Mouse (Mus musculus) T-helper 1 cell (primary cell): ENCODE results near the gene Lrrc29.

ENCODE experiments used
- in situ Hi-C: fragments of 300-600 bp; cut with MboI, MseI; formaldehyde crosslinking; loops from one replicate; pipeline ENCODE4 v1.15.1; 2025; ENCODE audit warnings: high pct_unique_total_duplicates

Gene Lrrc29

DNA sequence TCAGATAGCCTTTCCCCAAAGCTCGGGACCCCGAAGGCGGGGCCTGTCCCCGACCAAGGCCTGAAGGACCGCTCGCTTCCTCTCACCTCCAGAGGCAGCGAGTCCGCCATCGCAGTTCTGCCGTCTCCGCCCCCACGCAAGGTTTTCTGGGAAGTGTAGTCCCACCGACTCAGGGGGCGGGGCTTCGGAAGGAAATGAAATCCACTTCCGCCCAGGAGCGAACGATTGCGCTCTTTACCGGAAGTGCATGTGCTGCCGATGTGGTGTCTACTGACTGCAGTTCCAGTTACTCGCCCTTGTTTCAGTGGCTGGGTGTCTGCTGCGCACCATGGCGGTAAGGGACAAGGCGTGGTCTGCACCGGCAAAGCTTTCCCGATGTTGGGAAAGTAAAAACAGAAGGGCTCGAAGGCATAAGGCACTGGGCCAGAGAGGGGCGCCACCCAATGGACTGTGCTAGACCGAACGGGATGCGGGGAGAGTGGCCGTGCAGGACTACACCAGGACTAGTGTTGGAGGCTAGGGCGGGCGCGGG, at the start of gene Lrrc29, which contains the start of gene Tmem208:
Gene Lrrc29, minus strand, starts transcription at position 138 of the 532 bp plus-strand sequence.
Gene Tmem208, plus strand, starts transcription at position 214 of the 532 bp plus-strand sequence.
- in situ Hi-C loops = no loop called here

DNA sequence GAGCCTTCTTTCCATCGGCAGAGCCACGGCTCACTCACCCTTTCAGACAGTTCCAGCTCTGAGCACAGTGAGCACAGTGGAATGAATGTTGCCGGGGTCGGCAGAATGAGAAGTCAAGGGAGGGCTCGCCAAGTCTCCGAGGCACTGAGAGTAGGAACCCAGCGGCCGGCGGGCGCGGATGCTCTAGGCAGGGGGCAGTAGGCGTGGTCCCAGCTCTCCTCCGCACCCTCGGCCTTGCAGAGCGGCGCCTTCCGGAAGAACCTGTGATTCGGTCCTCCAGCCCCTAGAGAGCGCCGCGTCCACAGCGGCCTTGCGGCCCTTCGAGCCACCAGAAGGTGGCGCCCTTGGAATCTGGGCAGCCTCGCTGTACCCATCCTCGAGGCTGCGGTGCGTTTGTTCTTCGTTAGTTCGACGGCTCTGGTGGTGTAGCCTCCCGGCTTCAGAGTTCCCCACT, 48.5 kb upstream of the Lrrc29 start:
- in situ Hi-C loops = no loop called here

DNA sequence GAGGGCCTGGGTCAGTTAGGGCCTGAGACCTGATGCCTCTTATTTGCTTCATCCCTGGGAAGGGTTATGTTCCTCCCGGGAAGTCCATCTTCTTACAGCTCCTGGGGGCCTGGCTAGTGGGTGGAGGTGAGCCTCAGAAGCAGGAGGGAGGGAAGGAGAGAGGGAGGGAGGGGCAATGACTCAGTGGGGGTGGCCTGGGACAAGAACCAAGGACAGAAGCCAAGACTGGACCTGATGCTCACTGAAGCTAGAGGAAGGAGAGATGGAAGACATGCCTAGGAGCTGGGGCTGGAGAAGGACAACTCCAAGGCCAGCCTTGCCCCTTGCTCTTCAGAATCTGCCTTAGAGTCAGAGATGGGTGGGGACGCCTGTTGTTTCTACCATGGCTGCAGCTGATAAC, 47.0 kb upstream of the Lrrc29 start, which contains the start of gene Plekhg4:
Gene Plekhg4, plus strand, starts transcription at position 243 of the 400 bp plus-strand sequence.
- in situ Hi-C loops = no loop called here

DNA sequence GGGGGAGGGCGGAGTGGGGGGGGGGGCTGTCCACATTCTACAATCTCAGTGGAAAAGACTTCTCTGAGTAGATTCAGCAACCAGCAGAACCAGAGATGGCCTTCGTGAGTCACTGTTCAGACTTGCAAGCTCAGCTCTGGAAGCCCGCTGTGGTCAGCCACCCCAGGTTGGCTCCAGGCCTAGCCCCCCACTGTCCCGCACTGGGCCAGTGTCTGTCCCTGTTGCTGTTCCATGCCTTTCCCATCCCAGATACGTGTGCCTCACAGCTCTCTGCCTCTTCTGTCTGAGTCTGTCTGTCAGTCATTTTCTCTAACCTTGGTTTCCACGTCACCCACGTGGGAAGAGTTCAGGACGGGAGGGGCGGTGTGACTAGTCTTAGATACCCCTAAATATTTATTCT, 46.4 kb upstream of the Lrrc29 start:
- in situ Hi-C loops = no loop called here

DNA sequence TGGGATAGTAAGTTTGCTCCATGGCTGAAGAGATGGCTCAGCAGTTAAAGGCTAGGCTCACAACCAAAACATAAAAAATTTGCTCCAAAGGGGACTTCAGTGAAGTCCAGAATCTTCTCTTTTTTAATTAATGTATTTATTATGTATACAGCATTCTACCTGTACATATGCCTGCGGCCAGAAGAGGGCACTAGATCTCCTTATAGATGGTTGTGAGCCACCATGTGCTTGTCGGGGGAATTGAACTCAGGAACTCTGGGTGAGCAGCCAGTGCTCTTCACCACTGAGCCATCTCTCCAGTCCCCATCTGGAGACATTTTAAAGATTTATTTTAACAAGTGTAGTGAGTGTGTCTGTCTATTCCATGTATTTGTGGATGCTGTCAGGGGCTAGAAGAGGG, 41.0 kb upstream of the Lrrc29 start:
- in situ Hi-C loops = no loop called here

DNA sequence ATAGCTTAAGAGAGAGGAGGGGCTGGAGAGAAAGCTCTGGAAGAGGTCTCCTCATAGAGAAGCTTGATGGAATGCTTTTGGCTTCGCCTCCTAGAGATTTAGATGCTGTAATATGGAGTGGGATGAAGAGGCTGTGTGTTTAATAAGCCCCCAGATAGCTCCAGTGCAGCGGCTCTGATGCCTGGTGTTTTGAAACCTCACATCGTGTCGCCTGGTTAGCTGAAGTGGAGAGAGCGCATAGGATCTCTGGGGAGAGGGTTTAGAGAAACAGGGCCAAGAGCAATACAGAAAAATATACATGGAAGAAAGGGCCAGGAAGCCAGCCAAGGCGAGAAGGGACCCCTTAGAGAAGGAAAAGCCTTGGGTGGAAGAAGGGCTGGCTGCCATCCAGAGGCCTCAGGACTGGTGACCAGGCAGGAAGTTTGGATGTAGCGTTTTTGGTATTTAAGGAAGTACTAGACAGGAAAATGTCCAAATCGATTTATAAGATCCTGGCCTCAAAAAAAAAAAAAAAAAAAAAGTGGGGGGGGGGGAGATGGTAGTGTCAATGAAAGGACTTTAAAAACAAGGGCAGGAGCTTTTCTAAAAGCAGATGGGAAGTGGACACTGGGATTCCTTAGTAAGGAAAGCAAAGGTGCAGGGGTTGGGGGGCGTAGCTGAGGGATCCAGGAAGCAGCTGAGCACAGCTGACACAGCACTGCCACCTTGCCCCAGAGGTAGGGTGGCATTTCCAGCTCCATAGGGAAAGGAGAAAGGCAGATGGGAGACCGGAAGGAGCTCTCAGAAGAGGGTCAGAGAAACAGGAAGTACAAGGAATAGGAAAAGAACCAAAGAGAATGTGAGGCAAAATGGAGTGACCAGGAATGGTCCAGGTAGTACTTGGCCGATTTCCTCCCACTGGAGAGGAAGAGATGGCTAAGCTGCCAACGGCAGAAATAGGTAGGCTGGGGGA, 35.9 kb upstream of the Lrrc29 start:
- in situ Hi-C loops = no loop called here

DNA sequence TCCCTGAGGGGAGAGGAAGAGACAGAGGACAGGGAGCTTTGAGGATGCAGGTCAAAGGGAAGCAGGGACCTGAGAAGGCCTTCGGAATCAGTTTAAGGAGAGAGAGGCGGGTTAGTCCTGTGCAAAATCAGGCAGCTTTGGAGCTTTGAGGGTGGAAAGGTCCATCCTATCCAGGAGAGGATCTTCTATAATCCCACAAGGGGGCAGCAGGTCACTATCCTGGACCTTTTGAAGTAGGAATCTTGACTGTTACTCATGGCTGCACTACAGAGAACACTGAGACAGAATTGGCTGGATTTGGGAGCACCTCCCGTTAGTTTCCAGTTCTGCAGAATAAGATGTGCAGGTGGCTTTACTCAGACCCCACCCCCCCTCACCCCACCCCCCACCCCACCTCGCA, 33.6 kb upstream of the Lrrc29 start:
- in situ Hi-C loops = no loop called here

DNA sequence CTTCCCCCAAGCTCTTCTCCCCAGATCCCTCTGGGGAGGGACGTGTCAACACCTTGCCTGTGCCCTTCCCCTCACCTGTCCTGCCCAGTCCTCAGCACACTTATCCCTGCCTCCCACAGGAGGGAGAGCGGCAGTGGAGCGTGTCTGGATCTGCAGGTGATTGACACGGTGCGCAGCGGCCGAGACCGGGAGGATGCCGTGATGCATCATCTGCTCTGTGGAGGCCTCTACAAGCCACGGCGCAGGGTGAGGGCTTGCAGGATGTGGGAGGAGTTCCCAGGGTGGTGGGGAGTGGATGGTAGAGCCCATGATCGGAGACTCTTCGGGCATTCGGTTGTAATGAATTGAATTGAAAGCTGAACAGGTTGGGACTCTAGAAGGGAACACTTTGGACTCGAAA, 33.1 kb upstream of the Lrrc29 start:
- in situ Hi-C loops = no loop called here

DNA sequence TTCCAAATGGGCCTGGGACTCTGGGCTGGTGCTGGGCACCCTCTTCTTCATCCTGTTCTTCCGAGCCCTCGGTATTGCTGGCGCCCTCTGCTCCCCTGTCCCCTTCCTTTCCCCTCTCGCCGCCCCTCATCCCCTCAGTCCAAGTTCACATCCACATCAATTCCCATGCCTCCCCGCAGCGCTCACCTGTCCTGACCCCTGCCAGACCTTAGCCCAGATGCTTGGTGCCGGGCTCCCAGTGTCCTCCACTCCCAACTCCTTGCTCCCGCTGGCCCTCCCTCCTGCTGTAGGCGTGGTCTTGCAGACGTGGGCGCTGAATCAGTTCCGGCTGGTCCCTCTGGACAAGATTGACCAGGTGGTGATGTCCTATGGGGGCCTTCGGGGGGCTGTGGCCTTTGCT, 30.6 kb upstream of the Lrrc29 start:
- in situ Hi-C loops = no loop called here

DNA sequence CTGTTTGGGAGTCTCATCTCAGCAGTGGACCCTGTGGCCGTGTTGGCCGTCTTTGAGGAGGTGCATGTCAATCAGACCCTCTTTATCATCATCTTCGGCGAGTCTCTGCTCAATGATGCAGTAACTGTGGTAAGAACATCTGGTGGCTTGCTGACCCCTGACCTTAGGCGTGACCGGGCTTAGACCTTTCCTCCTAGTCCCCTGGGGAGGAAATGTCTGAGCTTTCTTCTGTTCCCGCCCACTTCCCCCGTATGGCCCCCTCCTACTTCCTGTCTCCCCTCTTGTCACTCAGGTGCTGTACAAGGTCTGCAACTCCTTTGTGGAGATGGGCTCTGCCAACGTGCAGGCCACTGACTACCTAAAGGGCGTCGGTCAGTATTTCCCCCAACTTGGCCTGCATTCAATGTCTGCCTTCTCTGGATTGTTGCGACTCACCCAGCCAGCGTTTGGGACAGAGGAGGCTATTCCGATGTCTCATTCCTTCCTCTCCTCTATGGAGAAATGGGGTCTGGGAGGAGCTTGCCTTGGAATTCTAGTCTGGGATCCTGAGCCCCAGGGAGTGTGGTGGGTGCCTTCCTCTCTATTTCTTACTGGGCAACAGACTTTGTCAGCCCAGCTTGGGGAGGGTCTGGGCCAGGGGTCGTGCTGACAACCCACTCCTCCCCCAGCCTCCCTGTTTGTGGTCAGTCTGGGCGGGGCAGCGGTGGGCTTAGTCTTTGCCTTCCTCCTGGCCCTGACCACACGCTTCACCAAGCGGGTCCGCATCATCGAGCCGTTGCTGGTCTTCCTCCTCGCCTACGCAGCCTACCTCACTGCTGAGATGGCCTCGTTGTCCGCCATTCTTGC, 29.3 kb upstream of the Lrrc29 start:
- in situ Hi-C loops = no loop called here

DNA sequence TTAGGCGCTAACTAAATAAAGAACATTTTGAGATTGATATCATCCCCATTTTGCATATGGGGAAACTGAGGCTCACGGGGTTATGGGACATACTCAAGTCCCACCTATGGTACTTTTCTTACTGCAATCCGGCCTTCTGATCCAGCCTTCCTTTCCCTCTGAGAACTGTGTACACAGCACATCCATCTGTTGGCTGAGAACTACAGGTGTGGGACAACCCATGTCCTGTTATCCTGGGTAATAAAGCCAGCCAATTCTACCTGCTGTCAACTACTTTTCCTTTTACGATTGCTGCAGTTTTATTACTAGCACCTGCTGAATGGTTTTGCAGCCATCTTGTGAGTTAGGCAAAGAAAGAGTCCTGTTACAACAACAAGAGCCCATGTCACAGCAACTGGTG, 28.5 kb upstream of the Lrrc29 start:
- in situ Hi-C loops = no loop called here

DNA sequence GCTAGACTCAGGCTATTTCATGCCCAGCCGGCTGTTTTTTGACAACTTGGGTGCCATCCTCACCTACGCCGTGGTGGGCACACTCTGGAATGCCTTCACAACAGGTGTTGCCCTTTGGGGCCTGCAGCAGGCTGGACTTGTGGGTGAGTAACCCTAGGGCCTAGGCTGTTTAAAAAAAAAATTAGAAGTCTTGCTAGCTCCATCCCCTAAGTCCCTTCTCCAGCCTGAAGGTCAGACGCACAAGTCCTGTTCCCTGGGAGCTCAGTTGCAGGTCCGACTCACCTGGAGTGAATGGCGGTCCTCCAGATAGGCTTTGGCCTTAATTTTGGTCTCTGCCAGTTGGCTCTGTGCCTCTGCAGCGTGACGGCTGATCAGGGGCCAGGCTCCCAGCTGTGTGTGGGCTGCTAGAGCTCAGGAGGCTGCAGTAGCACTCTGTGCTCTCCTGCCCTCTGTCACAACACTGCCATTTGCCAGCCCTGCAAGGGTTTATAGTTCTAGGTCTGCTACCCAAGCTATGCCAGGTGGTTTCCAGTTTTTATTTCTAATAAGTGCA, 27.6 kb upstream of the Lrrc29 start:
- in situ Hi-C loops = no loop called here

DNA sequence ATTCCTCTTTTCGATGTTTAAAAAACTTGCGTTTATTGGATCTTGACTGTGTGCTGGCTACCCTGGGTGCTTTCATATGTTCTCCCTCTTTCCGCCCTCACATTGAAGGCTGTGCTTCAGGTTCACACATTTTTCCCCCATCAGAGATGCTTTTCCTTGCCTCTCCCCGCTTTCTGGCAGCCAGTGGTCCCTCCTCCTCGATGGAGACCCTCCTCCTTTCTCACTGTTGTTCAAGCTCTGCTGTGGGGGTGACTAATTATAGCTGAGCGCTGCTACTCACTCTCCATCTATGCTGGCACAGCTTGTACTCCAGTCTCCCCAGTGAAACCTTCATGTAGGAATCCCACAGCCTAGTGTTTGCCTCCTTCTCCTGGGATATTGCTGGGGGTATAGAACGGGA, 24.1 kb upstream of the Lrrc29 start:
- in situ Hi-C loops = no loop called here

DNA sequence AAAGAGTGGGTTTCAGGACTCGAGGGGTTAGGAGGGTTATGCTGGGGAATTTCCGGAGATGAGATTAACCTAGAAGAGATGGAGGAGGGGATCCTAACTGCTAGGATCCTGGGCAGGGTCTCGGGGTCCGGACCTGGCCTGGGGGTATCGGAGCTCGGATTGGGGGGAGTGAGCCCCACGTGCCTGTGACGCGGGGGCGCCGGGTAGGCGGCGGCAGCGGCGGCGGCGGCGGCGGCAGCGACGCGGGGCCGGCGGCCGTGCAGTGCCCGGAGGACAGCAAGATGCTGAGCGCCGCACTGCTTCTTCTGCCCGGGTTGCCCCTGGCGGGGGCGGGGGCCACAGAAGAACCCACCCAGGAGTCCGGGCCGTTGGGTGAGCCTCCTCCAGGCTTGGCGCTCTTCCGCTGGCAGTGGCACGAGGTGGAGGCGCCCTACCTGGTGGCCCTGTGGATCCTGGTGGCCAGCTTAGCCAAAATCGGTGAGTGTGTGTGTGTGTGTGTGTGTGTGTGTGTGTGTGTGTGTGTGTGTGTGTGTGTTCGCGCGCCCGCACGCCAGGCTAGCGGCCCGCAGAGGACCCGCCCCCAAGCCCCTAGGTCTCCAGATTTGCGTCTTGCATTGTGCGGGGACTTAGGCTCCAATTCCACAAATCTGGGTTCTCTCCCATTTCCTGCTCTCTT, 23.2 kb upstream of the Lrrc29 start:
- in situ Hi-C loops = no loop called here

DNA sequence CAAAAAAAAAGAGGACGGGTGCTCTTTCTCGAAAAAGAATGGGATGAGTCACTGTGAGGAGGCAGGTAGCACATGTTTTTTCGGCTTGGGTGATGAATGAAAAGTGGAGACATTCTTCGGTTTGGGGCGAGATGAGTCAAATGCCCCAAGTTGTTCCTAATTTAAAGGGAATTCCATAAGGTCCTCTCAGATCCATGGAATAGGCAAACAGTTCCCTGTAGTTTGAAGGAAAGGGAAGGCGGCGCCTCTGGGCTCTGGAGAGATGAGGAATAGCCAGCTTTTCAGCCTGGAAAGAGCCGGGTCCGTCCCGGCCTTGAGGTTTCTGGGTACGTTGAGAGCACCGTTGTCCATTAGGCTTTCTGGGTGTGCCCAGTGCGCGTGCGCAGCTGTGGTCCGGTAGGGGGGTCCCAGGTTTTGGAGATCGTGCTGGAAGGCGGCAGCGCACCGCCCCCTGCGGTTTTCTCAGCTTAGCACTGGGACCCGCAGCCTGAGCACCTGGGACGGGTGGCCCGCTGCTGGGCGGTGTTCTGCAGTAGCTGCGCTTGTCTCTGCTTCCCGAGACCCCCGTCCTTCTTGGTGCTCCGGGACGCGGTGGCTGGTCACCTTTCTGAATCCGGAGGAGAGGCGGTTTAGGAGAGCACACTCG, 22.5 kb upstream of the Lrrc29 start, which contains the start of gene Slc9a5:
Gene Slc9a5, plus strand, starts transcription at position 394 of the 646 bp plus-strand sequence.
- in situ Hi-C loops = no loop called here

DNA sequence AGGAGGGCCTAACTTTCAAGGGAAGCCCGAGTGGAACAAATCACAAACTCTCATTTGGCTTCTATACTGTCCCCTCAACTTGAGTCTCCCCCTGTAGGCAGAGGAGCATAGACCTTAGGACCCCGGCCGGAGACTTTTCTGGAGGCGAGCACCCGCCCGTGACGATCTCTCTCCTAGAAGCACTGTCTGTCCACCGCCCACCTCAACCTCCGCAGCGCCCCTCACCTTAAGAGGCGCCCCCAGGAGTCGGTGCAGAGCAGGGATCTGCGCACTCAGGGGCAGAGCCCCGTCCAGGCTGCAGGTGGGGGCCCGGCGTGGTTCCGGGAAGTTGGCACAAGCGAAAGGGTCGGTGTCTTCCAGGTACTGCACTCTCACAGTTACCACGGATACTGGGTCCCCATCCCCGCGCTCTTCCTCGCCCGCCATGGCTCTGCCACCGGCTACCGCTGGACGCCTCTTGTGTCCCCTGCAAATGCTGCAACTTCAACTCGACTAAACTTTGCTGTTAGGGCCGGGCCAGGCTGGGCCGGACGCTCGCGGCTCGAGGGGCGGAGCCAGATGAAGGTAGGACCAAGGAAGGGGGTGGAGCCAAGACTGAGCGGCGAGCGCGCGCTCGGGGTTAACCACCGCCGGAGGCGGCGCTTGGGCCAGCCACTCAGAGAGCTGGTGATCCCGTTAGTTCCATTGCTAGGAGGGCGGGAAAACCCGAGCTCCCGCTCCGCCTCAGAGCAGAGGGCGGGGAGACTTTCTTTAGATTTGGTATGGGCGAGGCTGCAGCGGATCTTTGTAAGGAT, 21.5 kb upstream of the Lrrc29 start, which contains the start of gene Fhod1:
Gene Fhod1, minus strand, starts transcription at position 526 of the 794 bp plus-strand sequence.
- in situ Hi-C loops = no loop called here

DNA sequence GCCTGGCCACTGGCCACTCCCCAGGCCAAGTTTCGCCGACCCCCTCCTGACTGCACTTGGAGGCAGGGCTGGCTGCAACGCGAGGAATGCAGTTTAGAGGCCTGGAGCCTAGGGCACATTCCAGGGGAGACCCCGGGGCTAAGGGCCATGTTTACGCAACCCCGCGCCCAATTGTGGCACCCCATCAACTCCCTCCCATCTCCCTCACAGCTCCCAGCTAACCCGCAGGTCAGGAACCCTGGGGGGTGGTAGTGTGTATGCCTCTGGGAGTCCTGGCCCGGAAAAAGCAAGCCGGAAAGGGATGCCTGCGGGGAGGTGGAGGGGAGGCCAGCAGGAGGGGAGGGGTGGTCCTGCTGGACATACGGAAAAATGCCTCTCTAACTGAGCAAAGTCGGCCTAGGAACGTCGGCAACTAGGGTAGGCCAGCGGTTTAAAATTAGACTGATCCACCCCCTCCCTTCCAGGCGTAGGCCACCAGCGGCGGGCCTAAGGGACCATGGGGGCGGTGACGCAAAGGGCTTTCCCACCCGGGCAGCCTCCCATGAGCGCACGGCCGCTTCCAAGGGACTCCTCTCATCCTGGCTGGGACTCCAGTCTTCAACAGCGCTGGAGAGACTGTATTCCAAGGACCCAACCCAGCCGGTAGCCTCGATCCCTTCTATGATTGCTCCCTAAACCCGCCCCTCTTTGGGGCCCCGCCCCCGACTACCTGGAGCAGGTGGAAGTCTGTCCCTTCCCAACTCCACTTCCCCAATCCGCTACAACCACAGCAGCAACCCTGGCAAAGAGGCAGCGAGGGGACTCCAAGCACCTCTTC, 20.7 kb upstream of the Lrrc29 start:
- in situ Hi-C loops = no loop called here

DNA sequence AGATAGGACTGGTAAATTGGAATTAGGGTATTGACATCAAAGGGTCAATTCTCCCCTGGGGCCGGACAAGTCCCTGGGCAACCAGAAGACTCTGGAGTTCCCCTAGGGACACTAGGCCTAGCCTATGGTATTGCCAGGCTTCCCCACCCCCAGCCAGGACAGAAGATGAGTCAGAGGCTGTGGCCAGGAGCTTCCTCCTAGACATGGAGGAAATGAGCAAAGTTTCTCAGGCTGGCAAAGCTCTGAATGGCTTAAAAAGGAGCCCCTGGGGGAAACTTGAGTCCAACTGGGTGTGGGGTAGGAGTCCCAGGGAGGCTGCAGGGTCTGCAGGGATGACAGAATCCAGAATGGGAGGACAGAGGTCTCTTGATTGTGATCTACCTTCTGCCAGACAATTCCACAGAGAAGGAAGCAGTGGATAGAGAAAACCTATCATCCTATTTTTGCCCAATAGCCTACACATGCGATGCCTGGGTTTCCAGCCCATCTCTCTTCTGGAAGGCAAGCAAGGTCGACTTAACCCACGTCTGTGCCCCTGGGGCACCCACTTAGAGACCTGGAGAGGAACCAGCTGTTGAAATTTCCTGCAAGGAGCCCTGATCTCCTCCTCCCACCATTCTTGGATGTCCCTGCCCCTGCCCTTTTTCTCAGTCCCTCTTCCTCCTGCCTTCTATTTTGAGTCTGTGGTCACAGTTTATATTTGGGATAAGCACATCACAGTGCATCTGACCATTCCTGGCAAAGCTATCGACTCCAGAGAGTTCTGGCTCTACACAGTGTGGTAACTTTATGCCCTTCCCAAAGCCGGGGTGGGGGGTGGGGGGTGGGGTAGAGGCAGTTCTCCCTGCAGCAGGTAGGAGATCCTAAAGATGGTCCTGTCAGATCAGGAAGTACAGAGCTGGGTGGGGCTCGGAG, 19.2 kb upstream of the Lrrc29 start:
- in situ Hi-C loops = no loop called here
